Mouse (Mus musculus) lung, postnatal 0 days (tissue): Measurements from ENCODE around the gene Chst10. TPM values are rescaled to one million over a fixed set of nuclear protein-coding genes. Genes with fewer than 3 reads are reported as not detected.

Source experiments
- ATAC-seq: fragments of 200-750 bp; cut with Nextera tagmentation; 2 replicates; pipeline ENCODE4 v1.8.0; 2017; ENCODE audit warnings: moderate library complexity
- DNase-seq: peaks from one replicate; pipeline ENCODE4 v3.0.0-alpha.2; 2016; ENCODE audit warnings: low spot score
- H3K27ac ChIP-seq: fragments of 300-500 bp; sonication (generic); 2 replicates; pipeline ENCODE4 v1.5.1; 2014; ENCODE audit warnings: antibody characterized with exemption, mild to moderate bottlenecking, low read length, mixed read lengths
- H3K27me3 ChIP-seq: fragments of 300-500 bp; sonication (generic); replicated peaks from 2 replicates; pipeline ENCODE4 v1.6.1; 2014; ENCODE audit warnings: low read length, mixed read lengths; ENCODE audit not compliant: insufficient read depth
- H3K36me3 ChIP-seq: fragments of 300-500 bp; sonication (generic); 2 replicates; pipeline ENCODE4 v1.6.1; 2014; ENCODE audit warnings: low read length, mixed read lengths; ENCODE audit not compliant: insufficient read depth
- H3K4me1 ChIP-seq: fragments of 300-500 bp; sonication (generic); 2 replicates; pipeline ENCODE4 v1.6.1; 2014; ENCODE audit warnings: antibody characterized with exemption, low read depth, low read length, mixed read lengths; ENCODE audit not compliant: insufficient read depth
- H3K4me2 ChIP-seq: fragments of 300-500 bp; sonication (generic); replicated peaks from 2 replicates; pipeline ENCODE4 v1.6.1; 2014; ENCODE audit warnings: low read depth, mild to moderate bottlenecking, low read length, moderate library complexity, mixed read lengths
- H3K4me3 ChIP-seq: fragments of 300-500 bp; sonication (generic); 2 replicates; pipeline ENCODE4 v1.5.1; 2014; ENCODE audit warnings: low read depth, low read length
- H3K9ac ChIP-seq: fragments of 300-500 bp; sonication (generic); replicated peaks from 2 replicates; pipeline ENCODE4 v1.6.1; 2014; ENCODE audit warnings: low read depth, mild to moderate bottlenecking
- H3K9me3 ChIP-seq: fragments of 300-500 bp; sonication (generic); 2 replicates; pipeline ENCODE4 v1.6.1; 2016; ENCODE audit warnings: low read length, mixed read lengths
- CTCF ChIP-seq: IDR thresholded peaks from 2 replicates; pipeline ENCODE4 v1.5.1; 2016; ENCODE audit warnings: antibody characterized with exemption, mild to moderate bottlenecking
- EP300 ChIP-seq: IDR thresholded peaks from 2 replicates; pipeline ENCODE4 v1.6.1; 2016; ENCODE audit warnings: antibody characterized with exemption, mild to moderate bottlenecking, control low read depth
- whole genome bisulfite sequencing: fragments of 180-500 bp; shearing (Covaris S2); extraction: QIAGEN DNeasy Blood & Tissue Kit; methylation state at CpG from one replicate; pipeline ENCODE4 v1.1.7; 2014; 5-methylcytosine and 5-hydroxymethylcytosine counted together
- polyA plus RNA-seq: library from polyadenylated mRNA; unstranded; fragments of >200 nt; fragmentation: Nextera tagmentation; extraction: Ambion mirVana; gene quantifications from 2 replicates; pipeline ENCODE4 v1.2.1, GENCODE M21; 2015

Gene Chst10
- polyA plus RNA-seq, 1 experiment from 2014 or later: 0.29 TPM

DNA sequence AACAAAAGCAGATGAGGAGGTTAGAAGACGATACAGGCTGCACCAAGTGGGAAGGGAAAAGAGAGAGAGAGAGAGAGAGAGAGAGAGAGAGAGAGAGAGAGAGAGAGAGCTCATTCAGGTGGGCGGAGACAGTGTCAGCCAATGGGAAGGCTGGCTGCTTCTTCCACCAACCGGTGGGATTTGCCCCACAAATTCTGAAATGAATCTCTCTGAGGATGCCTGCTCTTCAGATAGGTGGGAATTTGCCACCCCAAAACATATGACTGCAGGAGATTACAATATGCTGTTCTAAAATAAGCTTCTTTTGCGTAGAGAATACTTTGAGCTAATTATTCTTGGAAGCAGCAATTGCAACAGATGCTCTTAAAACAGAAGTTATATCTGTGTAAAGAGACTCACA is 31.5 kb upstream of the Chst10 start:
- TF ChIP-seq CTCF: no peak
- Histone ChIP-seq H3K27ac (no peak overlapping the region), H3K9me3 (no peaks in the 10 kb centered on the region), H3K4me1 (no peaks in the 10 kb centered on the region), H3K4me2 (no peak overlapping the region), H3K9ac (no peak overlapping the region), H3K4me3 (no peak overlapping the region), H3K36me3 (no peaks in the 10 kb centered on the region), H3K27me3 (no peaks in the 10 kb centered on the region)
- no peak for ATAC-seq
- no peak for DNase-seq
- WGBS: 65% methylated on average over 4 of the region's 4 CpGs

DNA sequence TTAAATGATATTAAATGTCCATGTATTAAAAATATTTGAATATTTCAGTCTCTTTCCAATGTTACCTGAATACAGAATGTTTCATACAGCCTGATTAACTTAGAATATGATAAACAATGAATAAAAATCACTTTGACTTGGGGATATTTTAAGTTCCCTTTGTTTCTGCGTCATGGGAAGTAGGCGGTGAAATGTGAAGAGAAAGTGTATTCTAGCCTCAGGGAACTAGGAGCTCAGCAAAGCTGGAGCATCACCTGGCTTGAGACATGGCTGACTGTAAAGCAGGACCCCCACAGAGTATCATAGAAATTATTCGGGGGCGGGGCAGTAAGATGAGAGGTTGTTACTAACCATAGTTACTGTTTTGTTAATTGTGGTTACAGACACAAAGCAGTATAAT is 31.0 kb upstream of the Chst10 start:
- H3K27me3 ChIP-seq: no peaks in the 10 kb centered on the region
- no peak for ATAC-seq
- DNase-seq: no peak
- H3K4me3 ChIP-seq: no peak overlapping the region
- H3K4me1 ChIP-seq: no peaks in the 10 kb centered on the region
- no peak overlapping the region for H3K27ac ChIP-seq
- H3K9ac ChIP-seq: no peak overlapping the region
- TF ChIP-seq CTCF: no peak
- TF ChIP-seq EP300: no peak
- no peak overlapping the region for H3K4me2 ChIP-seq
- H3K36me3 ChIP-seq: no peaks in the 10 kb centered on the region
- 87% methylated on average over 4 of the region's 4 CpGs for WGBS
- H3K9me3 ChIP-seq: no peaks in the 10 kb centered on the region

DNA sequence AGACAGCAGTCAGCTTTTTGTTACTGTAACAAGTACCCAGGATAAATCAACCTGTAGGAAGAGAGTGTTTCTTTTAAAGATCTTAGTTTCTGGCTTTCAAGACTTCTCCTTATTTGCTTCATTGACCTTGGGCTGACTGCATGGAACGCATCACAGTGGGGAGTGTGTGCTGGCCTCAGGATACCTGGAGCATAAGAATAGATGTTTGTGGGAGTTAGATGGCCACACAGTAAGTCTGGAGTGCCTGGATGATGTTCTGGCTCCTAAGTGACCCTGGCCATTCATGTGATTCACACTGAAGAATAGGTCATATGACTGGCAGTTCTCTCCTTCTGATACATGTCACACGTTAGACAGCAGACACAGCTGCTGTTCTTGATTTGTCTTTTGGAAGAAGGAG is 6.0 kb upstream of the Chst10 start:
- Histone ChIP-seq H3K9me3 (no peaks in the 10 kb centered on the region), H3K9ac (no peak overlapping the region), H3K4me2 (no peak overlapping the region), H3K27ac (no peak overlapping the region), H3K36me3 (no peaks in the 10 kb centered on the region), H3K4me3 (no peak overlapping the region), H3K27me3 (no peaks in the 10 kb centered on the region), H3K4me1 (no peaks in the 10 kb centered on the region)
- WGBS: 53% methylated on average over 2 of the region's 2 CpGs
- TF ChIP-seq EP300 (no peak), CTCF (no peak)
- no peak for ATAC-seq
- DNase-seq: no peak

DNA sequence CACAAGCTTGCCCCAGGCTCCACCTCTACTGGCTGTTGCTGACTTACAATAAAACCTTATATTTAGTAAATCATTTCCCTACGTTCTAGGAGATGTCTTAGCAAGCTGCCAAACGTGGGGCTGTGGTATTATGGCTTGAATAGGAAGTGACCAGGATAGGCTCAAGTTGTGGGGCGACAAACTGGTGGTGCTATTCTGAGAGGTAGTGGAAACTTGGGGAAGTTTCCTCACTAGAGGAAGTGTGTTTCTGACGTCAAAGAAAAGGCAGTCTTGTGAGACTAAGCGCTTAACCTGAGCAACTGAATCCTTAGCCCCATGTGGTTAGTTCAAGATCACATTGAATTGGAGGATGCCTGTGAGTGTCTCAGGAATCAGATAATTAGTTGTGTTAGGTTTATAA is 4.6 kb upstream of the Chst10 start:
- WGBS: 56% methylated on average over 5 of the region's 5 CpGs
- DNase-seq (no peak), ATAC-seq (no peak)
- Histone ChIP-seq H3K27me3 (no peaks in the 10 kb centered on the region), H3K4me2 (no peak overlapping the region), H3K9me3 (no peaks in the 10 kb centered on the region), H3K9ac (no peak overlapping the region), H3K4me1 (no peaks in the 10 kb centered on the region), H3K36me3 (no peaks in the 10 kb centered on the region), H3K27ac (no peak overlapping the region), H3K4me3 (no peak overlapping the region)
- TF ChIP-seq EP300 (no peak), CTCF (no peak)

DNA sequence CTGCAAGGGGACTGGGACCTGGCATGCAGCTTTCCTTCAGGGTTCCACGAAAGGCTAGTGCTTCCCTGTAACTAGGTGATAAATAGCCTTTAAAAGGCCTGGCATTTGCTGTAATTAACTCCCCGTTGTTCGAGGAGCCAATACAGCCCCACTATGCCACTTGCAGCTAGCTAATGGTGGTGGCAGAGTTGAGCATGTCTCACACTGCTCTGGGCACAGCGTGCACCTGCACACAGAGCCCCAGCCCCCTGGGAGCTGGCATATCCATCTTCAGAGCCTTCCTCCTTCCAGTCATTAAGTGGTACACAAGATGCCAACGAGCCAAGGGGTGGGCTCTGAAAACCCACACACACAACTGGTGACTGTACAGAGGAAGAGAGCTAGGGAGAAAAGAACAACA is 4.9 kb downstream of the Chst10 start:
- no peak for TF ChIP-seq EP300
- no peak for TF ChIP-seq CTCF
- Histone ChIP-seq H3K4me3 (no peak overlapping the region), H3K4me1 (no peaks in the 10 kb centered on the region), H3K4me2 (no peak overlapping the region), H3K27me3 (0 out of 2 replicates have a peak, but pooled peaks cover 5% of the 10 kb centered on the region), H3K27ac (no peak overlapping the region), H3K36me3 (no peaks in the 10 kb centered on the region), H3K9me3 (no peaks in the 10 kb centered on the region), H3K9ac (no peak overlapping the region)
- no peak for DNase-seq
- no peak for ATAC-seq
- WGBS: 64% methylated on average over 5 of the region's 5 CpGs

DNA sequence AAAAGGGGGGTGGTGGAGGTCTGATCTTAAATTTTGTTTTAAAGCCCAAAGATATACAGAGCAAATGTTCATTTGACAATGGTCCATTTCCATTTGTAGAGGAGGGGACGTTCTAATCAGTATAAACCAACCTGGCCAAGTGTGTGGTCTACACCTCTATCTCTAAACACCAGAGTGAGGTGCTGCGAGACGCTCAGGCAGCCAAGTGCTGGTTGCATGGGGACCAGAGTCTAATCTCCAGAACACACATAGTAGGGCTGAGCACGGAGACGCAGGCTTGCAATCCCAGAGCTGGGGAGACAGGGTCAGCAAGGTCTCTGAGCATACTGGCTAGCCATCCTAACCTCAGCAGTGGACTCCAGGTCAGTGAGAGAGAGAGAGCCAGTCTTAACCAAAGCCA is 6.5 kb downstream of the Chst10 start:
- no peak for ATAC-seq
- no peaks in the 10 kb centered on the region for H3K36me3 ChIP-seq
- WGBS: 76% methylated on average over 5 of the region's 5 CpGs

DNA sequence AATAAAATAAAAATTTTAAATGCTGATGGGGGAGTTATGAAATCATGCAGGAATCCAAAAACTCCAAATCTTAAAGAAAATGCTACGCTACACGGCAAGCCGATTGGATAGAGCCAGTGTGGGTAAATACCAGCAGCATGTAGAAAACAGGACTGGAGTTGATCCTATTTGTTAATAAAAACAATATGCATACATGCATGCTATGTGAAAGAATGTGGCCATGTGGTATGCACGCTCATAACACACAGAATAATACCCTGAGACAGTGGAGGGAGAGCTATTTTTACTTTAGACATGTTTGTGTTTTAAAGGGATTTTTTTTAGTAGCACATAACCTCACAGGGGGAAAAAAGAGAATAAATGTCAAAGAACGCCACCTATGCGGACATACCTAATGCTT is 9.2 kb downstream of the Chst10 start:
- no peak overlapping the region for H3K4me2 ChIP-seq
- H3K27ac ChIP-seq: no peak overlapping the region
- ATAC-seq: no peak
- H3K27me3 ChIP-seq: no peaks in the 10 kb centered on the region
- WGBS: 91% methylated on average over 6 of the region's 6 CpGs
- no peaks in the 10 kb centered on the region for H3K4me1 ChIP-seq
- H3K36me3 ChIP-seq: no peaks in the 10 kb centered on the region
- no peak overlapping the region for H3K4me3 ChIP-seq
- H3K9ac ChIP-seq: no peak overlapping the region
- TF ChIP-seq EP300 (no peak), CTCF (no peak)
- no peaks in the 10 kb centered on the region for H3K9me3 ChIP-seq
- DNase-seq: no peak

More for the DNA sequence above, 6.5 kb downstream of the Chst10 start:
- Histone ChIP-seq H3K27ac (no peak overlapping the region), H3K27me3 (no peaks in the 10 kb centered on the region), H3K9me3 (no peaks in the 10 kb centered on the region), H3K4me1 (no peaks in the 10 kb centered on the region), H3K4me2 (no peak overlapping the region), H3K4me3 (no peak overlapping the region), H3K9ac (no peak overlapping the region)
- no peak for DNase-seq
- TF ChIP-seq EP300: no peak
- no peak for TF ChIP-seq CTCF
